Mouse (Mus musculus) left cerebral cortex, postnatal 10 days (tissue): ENCODE measurements around the gene Lrrc4. TPM values are rescaled to one million over a fixed set of nuclear protein-coding genes. Genes with fewer than 3 reads are reported as not detected.

Source experiments
- DNase-seq, 2 experiments: peaks; one replicate each; pipeline ENCODE4 v3.0.0; 2021 to 2022; ENCODE audit warnings: low spot score in 2 of 2, mixed read lengths in 1 of 2; ENCODE audit errors: extremely low spot score in 1 of 2
- intact Hi-C: fragments of 180-260 bp; cut with DNase I; formaldehyde crosslinking; loops from one replicate; pipeline ENCODE4 v1.15.1; 2025
- total RNA-seq, 2 experiments: library from RNA; stranded (reverse); gene quantifications; 2 replicates each; pipeline ENCODE4 v1.2.3; 2021

Gene Lrrc4
- total RNA-seq, 2 experiments from 2014 or later = 73.3 to 73.8 TPM

DNA sequence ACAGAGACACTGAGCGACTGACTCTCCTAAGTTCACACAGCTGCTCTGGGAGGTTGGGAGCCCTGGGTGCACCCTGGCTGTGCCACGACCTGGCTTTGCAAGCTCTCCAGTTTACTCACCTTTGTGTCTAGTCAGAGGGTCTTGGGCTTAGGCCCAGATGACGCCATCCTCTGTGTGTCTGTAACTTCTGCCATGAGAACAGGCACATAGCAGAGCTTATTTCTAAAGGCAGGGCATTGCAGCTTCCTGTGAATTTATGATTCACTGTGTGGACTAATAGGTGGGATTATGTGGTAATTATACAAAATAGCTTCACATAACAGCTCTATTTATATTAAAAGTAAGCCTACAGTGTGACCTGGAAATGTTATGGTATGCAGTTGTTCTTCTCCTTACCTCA lies 168.5 kb downstream of the Lrrc4 start:
- no peak for DNase-seq
- intact Hi-C loops = no loop called here

- no peak for DNase-seq
- intact Hi-C loops = no loop called here
Observed at GRCm38 (mm10) chr6:28656511-28656910, 175.0 kb downstream of the Lrrc4 start.

DNA sequence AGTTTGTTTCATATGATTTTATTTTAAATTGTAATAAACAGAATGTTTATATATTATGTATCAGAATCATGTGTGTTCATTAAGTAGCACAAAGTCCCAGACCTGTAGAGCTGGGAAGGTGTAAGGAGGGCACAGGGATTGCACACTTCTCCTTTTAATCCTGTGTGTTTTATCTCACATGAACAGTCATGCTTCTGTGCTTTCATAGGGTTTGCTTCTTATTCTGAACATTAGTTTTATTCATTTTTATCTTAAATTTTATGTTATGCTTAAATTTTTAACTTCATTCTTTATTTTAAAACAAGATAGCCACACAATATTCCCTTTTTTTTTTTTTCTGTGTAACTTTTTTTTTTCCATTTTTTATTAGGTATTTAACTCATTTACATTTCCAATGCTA lies 186.3 kb downstream of the Lrrc4 start:
- intact Hi-C loops = no loop called here
- DNase-seq = no peak

DNA sequence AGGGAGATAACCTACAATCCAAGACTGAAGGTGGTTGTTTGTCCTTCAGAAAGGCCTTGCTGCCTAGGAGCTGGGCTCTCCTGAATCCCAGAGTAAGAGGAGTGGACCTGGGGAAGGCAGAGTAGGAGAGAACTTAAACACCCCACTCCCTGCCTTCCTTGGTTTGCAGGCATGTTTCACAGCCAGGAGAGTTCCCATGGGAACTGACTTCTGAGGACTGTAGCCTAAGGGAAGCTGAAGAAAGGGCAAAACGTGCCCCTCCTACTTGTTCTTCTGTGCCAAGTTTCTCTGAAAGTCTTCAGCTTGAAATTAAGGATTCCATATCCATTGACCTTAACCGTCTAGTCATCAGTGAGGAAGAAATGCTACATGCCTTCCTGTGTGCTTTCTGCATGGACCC lies 188.6 kb downstream of the Lrrc4 start:
- intact Hi-C loops = no loop called here
- DNase-seq = no peak

DNA sequence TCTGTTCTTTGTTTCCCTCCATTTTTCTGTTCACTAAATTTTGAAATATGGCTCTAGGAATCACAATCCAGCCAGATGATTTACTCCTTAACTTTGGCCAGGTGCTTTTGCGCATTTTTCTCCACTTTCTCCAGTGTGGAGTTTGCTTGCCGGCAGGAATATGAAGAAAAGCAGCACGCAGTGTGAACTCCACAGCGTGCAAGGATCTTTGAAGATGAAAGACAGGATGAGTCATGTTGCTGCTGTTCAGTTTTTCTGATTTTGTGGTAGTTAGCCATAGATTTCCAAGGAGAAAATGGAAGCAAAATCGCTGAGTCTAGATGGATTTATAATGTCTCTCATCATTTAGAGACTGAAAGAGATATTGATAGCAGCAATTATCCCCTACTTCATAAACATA lies 191.5 kb downstream of the Lrrc4 start:
- intact Hi-C loops = no loop called here
- DNase-seq = no peak

DNA sequence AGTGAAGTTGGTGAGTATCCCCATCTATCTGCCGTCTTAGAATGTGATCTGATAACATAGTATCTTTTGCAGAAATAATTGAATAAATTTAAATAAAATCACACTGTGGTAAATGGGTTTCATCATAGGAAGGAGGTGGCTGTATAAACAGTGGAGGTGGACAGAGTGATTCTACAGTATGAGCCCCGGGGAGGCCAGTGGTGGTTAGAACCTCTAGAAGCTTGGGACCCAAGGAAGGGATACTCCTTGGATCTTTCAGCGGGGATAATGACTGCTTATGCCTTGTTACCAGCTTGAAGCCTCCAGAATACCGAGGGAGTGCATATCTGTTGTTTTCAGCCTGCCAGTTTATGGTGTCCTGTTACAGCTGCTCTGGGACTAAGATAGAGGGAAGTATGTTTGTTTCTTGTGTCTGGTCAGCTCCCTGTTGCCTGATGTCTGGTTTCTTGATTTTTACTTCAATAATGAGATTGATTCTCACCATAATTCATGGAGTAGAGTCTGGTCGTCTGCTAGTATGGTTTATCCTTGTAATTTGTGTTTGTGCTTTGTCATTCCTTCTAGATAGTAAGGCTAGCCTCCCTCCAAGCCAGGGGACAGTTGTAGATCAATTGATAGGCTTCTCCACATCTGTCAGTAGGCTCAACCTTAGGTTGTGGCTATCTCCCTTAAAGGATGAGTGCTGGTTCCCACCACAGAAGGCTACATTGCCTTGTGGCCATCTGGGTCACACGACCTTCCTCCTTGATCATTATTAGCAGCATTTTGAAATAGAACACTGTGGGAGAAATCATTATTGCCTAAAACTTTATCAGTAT lies 195.8 kb downstream of the Lrrc4 start:
- intact Hi-C loops = no loop called here
- no peak for DNase-seq

- no peak for DNase-seq
- intact Hi-C loops = no loop called here
Observed at GRCm38 (mm10) chr6:28635092-28635491, 196.5 kb downstream of the Lrrc4 start.

DNA sequence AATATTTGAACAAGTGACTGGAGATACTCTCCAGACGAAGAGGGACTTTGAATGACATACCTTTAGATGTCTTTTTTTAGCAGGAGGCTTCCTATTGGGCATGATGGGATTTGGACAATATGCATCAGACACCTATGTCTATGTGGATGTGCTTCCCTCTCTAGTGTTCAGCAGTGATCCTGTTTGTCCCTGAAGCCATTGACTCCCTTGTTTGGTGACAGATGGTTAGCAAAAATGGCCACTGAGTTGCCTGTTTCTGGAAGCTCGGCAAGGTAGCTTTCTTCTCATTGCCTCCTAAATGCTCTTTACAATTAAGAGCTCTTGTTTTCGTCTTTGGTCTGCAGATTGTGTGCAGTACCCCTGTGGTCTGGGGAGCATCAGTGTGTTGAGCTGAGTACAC lies 197.9 kb downstream of the Lrrc4 start:
- intact Hi-C loops = no loop called here
- DNase-seq = no peak

GRCm38 (mm10) chr6:28633120-28633519 lies 198.4 kb downstream of the Lrrc4 start:
- intact Hi-C loops = no loop called here
- DNase-seq = peak in 1 of 2 experiments; percentile 50

- DNase-seq = no peak
Observed at GRCm38 (mm10) chr6:28630926-28631325, 200.6 kb downstream of the Lrrc4 start.

DNA sequence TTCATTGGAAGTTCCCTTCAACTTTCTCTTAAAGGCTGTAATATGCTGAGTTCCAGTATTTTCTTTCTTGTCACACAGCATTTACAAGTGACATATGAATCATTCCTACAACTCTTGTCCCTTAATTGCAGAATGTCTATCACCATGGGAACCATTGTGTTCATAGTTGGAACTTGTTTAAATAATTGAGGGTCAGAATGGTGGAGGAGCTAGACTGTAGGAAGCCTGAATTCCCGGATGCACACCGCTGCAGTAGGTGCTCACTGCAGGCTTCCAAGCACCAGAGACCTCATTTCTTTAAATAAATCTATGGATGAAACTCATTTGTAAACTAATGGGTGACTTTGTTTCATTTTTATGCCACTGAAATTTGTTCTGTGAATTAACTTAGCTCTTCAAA lies 201.7 kb downstream of the Lrrc4 start:
- intact Hi-C loops = no loop called here
- DNase-seq = no peak

More at GRCm38 (mm10) chr6:28630926-28631325, 200.6 kb downstream of the Lrrc4 start:
- intact Hi-C loops = no loop called here

DNA sequence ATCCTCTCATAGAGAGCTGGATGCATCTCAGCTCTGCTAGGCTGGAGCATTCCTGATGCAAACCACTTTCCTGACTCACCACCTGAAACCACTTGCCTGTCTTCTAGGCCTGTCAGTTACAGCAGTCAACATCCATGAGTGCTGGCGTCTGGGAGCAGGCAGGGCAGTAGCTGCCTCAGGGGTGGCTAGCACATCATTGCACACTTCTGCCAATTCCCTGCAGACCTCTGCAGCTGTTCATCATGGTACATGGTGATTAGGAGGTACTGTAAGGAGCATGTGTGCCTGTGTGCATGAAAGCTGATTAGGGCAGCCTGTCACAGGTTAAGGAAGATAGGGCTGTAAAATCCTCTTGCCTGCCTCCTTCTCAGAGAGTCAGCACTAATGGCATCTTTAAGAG lies 203.1 kb downstream of the Lrrc4 start:
- no peak for DNase-seq
- intact Hi-C loops = no loop called here

DNA sequence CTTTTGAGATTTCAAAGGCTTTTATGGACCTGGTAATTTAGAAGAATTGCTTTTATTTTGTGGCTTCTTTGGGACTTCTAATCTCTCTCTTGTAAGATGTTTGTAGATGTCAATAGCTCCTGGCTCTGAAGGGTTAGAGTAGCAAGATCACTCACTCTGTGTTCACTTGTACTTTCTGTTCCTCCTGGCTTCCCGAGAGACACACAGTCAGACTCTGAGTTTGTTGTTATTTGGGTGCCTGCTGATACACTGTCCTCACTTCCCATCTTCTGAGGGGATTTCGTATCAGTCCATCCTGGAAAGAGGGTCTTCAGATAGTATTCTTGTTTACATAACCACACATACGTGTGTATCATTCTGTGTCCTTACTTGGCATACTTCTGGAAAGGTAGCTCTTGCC lies 208.6 kb downstream of the Lrrc4 start:
- intact Hi-C loops = no loop called here

GRCm38 (mm10) chr6:28622522-28622921 lies 209.0 kb downstream of the Lrrc4 start:
- no peak for DNase-seq
- intact Hi-C loops = no loop called here

More for the DNA sequence above, 208.6 kb downstream of the Lrrc4 start:
- DNase-seq = no peak

DNA sequence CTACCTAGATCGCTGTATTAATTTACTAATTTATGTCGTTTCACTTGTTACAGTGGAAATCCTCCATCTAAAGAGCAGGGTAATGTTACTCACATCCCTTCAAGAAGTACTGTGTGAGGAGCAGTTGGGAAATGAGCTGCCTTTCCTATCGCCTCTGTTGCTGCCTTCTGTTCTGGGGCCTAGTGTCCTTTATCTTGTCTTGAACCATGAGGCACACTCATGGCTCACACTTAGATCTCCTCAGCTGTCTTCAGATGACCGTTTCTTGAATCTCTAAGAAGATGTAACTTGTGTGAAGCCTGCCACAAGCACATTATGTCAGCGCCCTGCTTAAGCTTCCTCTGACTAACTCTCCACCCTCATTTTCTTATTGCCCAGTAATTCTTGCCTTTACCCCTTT lies 209.6 kb downstream of the Lrrc4 start:
- DNase-seq = no peak

GRCm38 (mm10) chr6:28621431-28621830 lies 210.1 kb downstream of the Lrrc4 start:
- no peak for DNase-seq
- intact Hi-C loops = no loop called here

More for the DNA sequence above, 209.6 kb downstream of the Lrrc4 start:
- intact Hi-C loops = no loop called here

GRCm38 (mm10) chr6:28618751-28619153 lies 212.8 kb downstream of the Lrrc4 start:
- DNase-seq = peak in 1 of 2 experiments; percentile 69
- intact Hi-C loops = no loop called here

DNA sequence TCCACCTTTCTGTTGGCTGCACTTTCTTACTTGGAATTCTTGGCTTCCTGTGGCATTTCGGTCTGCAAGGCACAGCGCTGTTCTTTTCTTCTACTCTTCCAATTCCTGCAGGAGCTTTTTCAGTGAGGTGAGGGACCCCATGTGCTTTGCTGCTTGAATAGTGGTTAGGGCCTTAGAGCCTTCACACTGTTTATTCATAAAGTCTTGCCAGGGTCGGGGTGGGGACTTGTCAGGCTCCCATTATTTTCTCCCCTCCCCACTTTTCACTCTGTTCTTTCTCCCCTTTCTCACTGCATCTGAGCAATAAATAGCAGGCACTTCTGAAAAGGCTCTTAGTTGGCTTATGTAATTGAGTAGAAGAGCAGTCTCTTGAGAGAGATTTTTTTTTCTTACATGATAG lies 213.2 kb downstream of the Lrrc4 start:
- intact Hi-C loops = no loop called here
- no peak for DNase-seq

- intact Hi-C loops = no loop called here
- DNase-seq = no peak
Observed at GRCm38 (mm10) chr6:28615966-28616365, 215.6 kb downstream of the Lrrc4 start.

DNA sequence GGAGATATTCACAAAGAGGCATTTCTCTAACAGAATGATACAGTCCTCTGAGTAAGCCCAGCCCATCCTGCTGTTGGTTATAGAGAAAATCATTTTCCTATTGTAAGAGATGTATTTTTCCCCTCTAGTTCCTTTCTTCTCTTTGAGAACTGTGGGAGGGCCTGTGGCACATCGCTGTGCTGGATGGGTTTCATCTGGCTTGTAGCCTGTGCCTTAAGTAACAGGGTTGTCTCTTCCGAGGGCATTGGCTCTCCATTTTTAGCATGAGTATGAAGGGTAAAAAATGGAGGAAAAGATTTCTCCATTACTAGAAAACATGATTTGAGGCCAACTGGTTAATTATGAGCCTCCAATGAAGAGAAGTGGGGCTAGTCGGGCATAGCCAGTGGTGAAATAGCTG lies 216.1 kb downstream of the Lrrc4 start:
- intact Hi-C loops = no loop called here

GRCm38 (mm10) chr6:28614856-28615255 lies 216.7 kb downstream of the Lrrc4 start:
- DNase-seq = no peak
- intact Hi-C loops = no loop called here

More for the DNA sequence above, 216.1 kb downstream of the Lrrc4 start:
- DNase-seq = no peak
